Mouse (Mus musculus): ENCODE data around the gene Grm1. TPM values are rescaled to one million over a fixed set of nuclear protein-coding genes. Genes with fewer than 3 reads are reported as not detected.

Gene Grm1
- not detected for polyA plus RNA-seq (2017; shearing (Covaris generic))

GRCm38 (mm10) chr10:11081611-11082398, at the start of gene Grm1:
Gene Grm1, minus strand, starts transcription at chr10:11082356.

DNA sequence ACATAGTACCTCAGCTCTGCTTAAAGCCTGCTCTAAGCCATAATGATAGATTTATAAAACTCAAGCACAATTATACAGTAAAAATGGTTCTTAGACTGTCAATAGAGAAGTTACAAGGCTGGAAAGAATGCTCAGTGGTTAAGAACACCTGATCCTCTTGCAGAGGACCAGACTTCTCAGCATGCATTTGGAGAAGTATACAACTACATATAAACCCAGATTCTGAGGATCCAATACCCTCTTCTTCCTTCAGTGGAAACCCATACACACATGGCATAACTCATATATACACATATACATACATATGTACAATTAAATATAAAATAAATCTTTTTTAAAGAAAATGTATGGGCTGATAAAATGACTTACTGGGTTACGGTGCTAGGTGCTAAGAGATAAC, 401.1 kb downstream of the Grm1 start, which contains the start of gene Gm10944:
TSS of gene Gm10944 (plus strand) at position 301 of the 400 bp plus-strand sequence.

Other genes starting within 250 kb of the Grm1 start
- 34.7 TPM for gene Shprh, start 67.1 kb upstream of the Grm1 start, polyA plus RNA-seq (2017; shearing (Covaris generic))
- 10.9 TPM for gene Fbxo30, start 199.0 kb upstream of the Grm1 start, polyA plus RNA-seq (2017; shearing (Covaris generic))